Mouse (Mus musculus) monocyte, adult 5-6 weeks (primary cell): ENCODE results near the gene Tmem131l. TPM values are rescaled to one million over a fixed set of nuclear protein-coding genes. Genes with fewer than 3 reads are reported as not detected.
"Not testable (repeated sequence)": the region's sequence is repeated elsewhere in the genome, so short reads cannot be mapped to it uniquely, and the experiment has no call there.

Source experiments
- ATAC-seq: fragments of 153-309, 156-312 bp; replicated peaks from 2 replicates; pipeline ENCODE4 v1.8.0; 2017; ENCODE audit warnings: mild to moderate bottlenecking; ENCODE audit not compliant: low TSS enrichment, insufficient number of reproducible peaks, severe bottlenecking, poor library complexity, low FRiP score
- total RNA-seq: library from RNA; stranded (forward); fragments of 200-1000, 200-491, 200-594 nt; gene quantifications from 3 replicates; pipeline ENCODE4 v1.2.3, GENCODE M21; 2017

The Tmem131l gene
- total RNA-seq, 1 experiment from 2014 or later, result 41.7 TPM

DNA sequence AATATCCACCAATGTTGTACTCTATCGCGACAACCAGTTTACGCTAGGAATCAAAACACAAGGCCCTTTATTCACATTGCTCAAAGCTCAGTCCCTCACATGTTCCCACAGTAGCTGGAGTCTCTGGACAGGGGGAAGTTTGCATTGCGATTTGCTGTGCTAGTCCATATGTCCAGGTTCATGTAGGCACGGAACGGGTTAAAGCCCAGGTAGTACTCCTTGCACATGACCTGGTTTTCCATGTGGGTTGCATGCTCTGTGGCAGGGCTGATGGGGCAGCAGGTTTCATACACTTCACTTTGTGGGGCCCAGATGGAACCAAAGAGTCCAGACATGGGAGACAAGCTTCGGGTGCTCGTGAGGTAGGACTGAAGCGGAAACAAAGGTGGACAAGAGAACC, 141.7 kb downstream of the Tmem131l start:
- no peak for ATAC-seq

DNA sequence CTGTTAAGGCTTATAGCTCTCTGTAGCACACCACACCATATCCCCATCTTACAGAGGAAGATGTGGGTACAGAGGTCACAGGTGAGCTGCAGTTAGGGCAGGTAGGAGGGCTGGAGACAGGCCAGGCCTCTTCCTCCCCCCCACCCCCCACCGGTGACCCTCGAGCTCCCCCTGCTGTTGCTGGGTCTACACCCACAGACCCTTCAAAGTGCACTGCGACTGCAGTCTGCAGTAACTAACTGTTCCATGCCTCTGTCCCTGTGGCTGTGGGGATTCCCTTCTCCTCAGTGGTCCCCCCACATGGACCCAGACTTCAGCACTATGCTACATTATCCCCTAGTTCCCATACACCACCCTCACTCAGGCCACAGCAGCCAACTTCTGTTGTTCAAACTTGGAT, 144.2 kb downstream of the Tmem131l start:
- no peak for ATAC-seq

DNA sequence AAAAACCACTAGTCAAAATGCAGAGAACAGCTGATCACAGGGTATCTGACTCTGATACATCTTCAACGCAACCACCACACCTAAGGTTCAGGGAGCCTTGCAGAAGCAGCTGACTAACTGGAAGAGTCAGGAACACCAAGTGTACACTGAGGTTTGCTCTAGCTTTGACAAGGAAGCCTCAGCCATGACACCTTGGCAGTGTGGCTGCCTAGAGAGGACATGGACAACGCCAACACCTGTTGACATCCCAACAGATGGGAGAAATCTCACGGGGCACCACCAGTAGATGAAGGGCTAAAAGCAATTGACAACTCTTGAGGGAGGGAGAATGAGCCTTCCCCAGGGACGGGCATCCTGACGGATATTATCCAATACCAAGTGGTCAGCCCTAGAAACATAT, 144.9 kb downstream of the Tmem131l start:
- no peak for ATAC-seq

DNA sequence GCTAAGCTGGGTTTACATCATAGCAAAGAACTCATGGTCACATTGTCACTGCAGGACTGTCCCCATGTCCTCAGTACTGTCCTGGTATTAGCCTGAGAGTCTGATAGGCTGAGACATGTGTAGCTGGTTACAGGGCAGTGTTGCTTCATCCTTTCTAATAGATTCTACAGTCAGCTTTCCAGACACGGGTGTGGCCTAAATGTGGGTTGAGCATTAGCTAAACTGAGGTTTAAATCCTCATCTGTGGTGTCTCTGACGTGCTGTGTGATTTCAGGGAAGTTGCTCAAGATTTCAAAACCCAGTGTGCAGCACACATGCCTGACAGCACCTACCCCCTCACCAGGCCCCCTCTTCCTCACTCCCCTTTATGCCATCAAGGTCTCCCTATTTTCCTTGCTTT, 154.8 kb downstream of the Tmem131l start:
- peak; percentile 96 for ATAC-seq

DNA sequence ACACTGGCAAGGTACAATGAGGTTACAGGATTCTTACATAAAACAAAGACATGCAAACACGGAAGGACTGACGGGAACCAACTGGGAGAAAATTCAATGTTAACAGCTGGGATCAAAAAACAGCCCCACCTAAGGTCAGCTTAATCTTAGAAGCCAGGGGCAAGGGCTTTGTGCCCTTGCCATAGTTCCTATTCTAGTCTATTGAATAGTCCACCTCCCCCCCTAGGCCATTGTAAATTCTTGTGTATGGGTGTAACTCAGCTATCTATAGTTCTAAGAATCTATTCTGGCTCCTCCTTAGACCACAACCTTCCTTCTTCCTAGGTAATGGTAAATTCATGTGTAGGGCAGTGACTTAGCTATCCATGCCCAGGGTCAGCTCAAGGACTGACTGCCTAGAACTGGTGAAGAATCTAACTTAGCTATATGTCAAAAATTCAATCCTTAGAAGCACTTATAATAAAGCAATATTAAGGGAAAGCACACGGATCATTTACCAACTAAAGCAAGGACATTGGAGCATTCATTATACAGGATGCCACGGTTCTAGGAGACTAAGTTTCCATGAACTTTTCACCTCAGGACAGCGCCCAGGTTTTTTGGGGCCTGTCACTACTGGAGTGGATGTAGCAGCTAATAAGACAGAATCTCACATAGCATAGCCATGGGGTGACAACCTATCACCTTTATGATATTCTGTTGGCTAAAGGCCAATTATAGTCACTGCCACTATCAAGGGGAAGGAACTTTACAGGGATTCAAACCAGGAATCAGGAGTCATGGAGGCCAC, 160.5 kb downstream of the Tmem131l start:
- not testable (repeated sequence) for ATAC-seq

DNA sequence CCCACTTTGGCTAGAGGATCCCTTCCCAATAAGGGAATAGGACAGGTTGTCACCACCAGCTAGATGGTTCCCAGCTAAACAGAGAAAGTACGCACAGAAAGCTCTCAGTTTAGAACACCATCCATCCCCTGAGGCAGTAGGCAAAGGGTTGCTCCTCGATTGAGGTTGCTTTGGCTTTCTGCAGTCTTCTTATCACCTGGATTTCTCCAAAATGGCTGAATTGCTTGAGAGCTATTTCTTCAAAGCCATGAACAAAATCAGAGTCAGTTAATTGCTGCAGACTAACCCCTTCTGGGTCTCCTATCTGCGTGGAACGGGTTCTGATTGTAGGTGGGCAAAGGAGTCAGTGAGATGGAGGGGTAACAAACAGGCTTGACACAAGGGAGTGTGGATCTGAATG, 161.2 kb downstream of the Tmem131l start:
- ATAC-seq, result no peak

DNA sequence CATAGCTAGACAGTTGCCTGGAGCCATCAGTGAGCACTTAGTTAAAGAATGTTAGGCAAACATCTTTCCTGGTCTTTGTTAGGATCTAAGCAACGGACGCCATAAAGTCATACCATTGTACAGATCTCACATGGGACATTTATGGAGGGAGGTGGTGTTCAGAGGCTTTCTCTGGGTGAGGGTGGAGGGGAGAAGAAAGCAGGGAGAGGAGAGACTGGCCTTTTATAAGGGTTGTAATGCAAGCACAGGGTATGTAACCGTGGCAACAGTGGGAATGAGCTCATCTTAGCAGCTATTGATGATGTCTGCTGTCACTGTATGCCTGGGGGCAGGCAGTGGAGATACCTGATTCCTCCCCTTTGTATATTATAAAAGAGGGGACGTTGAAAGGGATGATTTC, 163.7 kb downstream of the Tmem131l start:
- ATAC-seq, result no peak

DNA sequence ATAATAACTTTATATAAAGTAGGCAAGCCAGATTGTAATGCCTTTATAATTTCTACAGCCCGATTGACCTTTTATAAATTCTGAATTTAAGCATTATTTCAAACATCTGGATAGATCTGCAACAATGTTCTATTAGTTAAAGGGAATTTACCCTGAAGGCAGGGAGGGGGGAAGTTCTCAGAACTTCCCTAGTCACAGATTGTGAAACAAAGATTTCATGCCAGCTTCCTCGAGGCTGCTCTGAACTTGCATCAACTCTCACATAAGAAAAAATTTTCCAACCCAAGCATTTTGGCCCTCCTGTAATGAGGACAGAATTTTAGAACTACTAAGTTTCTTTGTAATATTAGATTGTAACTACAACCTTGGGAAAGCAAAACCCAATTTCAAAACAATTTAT, 164.9 kb downstream of the Tmem131l start:
- ATAC-seq, result peak; percentile 75; the same call in 1 of the 2 replicates

DNA sequence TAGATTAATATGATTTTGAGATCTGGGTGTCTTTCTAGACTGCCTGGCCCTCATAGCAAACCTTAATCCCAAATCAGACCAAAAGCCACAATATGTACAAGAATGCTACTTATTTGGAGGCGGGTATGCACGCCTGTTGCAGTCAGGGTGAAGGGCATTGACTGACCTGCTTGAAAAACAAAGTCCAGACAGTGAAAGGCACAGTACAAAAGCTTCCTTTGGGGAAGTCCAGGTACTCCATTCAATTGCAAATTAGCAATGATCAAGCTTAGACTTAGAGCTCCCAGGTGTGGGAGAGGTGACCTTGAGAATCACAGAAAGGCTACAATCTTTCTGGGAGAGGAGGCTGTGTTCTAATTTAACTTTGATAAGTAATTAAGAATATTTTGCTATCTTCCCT, 167.1 kb downstream of the Tmem131l start:
- not testable (repeated sequence) for ATAC-seq

DNA sequence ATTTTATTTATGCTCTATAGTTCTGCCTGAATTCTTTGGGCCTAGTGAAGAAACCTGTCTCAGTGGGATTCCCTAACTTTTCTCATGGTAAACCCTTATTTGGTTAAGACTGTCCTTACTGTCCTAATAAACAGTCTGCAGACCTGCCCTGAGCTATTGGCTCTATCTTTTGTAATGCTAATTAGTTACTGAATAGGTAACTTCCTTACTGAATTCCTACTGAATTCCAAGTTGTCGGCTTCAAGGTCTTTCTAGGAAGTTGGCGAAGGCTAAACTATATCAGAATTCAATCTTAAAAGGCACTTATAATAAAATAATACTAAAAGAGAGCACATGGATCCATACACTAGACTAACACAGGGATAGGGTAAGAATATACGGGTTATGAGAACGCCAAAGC, 168.0 kb downstream of the Tmem131l start:
- ATAC-seq, result not testable (repeated sequence)

DNA sequence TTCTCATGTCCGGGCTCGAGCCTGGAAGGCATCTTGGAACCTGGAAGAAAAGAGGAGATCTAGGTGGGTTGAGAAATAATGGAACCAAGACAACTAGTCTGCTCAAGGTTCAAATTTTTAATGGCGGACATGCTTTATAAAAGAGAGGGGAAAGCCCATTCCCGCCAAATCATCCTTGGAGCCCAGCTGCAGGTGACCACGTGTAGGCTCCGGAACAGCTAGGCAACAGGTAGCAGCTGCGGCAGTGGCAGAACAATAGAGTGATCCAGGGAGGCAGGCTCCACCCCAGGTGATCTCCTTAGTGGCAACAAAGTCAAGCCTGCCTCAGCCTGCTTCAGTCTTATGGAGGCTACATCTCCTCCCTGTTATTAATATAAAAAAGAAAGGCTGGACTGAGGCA, 168.4 kb downstream of the Tmem131l start:
- not testable (repeated sequence) for ATAC-seq

DNA sequence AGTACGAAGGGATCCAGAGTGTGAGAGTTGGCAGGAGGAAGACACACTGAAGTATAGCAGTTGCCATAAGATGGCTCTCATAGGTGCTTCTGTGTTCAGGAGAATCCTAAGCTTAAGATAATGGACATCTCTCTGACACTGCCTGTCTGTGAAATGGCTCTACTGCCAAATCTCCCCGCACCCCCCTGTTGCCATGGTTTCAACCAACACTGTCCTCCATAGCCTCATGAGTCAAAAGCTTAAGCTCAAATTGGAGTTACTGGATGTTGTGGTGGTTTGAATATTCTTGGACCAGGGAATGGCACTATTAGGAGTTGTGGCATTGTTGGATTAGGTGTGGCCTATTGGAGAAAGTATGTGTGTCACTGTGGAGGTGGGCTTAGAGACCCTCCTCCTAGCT, 170.2 kb downstream of the Tmem131l start:
- ATAC-seq, result no peak

DNA sequence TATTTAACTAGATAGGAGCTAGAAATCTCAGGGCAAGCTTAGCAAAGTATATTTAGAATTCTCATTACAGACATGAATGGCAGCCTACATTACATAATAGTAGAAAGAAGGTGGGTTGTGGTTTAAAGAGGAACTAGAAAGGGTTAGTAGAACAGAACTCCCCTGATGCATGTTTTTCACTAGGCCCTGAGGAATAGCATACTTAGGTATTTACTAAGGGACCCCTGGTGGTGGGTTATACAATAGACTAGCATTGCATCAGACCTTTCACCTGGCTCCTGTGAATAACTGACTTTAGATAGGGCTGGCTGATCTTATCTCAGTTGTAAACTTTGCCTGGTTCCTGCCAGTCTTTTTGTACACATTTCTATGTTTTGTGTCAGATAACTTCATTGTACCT, 172.9 kb downstream of the Tmem131l start:
- not testable (repeated sequence) for ATAC-seq

DNA sequence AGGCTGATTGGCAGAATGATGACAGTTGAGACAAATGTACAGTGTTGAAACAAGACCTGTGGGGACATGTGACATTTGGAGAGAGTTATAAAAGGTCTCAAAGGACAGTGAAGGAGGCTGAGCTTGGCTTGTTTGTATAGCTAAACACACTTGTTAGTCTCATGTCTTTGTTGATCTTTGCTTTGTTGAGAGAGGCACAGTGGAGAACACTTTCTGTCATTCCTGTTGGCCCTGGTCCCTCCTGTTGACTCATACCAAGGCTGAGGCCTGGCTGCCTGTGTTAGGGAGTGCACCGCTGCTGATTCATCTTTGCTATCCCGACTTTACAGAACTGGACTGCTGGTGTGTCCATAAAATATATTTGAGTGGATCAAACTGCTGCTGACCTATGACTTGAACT, 174.8 kb downstream of the Tmem131l start:
- no peak for ATAC-seq

DNA sequence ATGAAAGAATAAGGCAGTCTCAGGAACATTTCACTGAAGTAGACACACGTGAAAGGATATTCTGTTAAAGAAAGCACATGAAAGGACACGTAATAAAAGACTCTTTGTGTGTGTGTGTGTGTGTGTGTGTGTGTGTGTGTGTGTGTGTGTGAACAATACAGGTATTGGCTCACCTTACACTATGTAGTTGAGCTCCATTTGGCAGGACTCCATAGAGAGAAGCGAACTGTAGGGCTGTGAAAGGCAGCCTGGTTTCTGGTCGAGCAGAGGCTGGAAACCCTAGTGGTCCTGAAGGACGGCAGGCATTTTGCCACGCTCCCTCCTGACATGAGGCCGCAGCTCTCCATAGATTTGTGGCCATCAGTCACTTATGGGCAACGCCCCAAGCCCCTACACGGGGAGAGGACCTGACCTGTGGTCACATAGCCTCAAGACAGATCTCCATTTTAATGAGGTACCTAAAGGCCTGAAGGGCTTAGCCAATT, 175.9 kb downstream of the Tmem131l start:
- ATAC-seq, result no peak

DNA sequence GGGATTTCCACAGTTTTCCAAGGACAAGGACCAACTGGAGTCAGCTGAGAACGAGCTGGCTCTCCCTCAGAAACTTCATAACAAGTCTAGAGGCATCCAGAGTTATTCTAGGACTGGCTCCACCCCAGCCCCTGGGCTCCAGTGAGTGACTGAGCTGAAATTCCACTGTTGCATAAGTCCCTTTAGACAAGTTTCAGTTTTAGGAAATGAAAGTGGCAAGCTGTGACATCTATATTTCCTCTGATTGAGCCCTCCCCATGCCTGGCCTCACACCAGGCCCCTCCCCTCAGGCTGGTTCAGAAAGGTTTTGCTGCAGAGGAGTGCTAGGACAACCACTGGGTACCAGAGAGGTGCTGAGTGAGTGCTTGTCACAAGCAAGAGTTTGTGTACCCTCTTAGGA, 177.0 kb downstream of the Tmem131l start:
- peak; percentile 94 for ATAC-seq

DNA sequence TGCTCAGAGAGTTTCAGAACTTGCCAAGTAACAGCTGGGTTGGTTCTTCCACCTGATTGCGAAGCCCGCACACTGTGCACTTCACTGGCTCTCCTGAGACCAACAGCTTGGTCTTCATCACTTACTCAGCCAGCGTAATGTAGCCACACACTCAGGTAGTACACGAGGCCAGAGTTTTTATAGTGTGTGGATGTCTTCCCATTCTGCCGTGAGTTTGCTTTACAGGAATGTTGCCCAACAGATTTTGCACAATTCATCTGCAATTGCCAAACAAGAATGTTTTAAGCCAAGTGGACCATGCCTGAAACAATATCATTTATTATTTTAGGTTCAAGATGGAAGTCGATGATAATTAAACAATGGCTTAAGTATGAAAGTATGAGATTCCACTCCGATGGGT, 180.4 kb downstream of the Tmem131l start:
- no peak for ATAC-seq

DNA sequence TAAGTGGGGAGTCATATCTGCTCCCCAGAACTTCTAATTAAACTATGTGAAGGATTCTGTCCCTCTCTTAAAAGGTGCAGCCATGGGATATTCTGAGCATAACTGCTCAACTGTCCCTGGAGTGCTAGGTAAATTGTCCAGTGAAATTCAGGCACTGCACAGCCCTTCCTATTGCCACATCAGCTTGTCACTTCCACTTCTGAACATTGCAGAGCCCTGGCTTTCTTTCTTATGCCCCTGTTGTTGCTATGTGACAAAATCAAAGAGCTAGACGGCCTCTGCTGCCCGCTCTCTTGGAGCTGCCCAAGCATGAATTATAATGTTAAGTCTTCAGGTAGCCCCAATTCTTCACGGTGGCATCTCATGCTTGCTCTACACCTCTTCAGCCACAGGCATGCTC, 180.9 kb downstream of the Tmem131l start:
- ATAC-seq, result peak; percentile 51

DNA sequence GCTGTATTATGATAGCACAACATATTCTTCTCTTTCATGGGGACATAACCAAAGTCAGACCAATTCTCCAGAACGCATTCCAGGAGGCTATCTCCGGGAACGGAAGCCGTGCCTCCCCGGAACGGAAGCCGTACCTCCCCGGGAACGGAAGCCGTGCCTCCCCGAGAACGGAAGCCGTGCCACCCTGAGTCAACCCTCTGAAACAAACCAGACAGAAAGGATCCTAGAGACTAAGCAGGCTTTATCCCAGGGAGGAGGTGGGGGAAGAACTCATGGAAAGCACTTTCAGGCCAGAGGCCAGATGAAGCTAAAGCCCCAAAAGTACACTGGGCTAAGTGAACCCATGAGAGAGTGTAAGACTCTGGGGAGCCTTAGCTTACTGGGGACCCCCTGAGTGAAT, 182.4 kb downstream of the Tmem131l start:
- ATAC-seq, result no peak

DNA sequence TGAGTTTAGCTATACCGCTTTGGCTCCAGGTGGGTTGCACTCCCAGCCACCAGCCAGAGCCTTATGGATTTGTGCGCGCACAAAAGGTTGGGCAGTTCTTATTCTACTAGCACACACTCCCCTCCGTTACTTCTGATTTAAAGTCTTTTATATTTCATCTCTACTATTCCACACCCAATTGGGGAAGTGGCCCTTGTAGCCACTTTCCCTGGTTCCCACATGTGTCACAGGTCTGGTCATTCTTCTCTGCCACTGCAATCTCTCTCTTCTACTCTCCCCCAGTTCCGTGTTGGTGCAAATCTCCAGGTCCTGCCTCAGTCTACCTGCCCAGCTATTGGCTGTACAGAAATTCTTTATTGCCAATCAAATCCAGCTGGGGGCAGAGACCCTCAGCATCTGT, 184.3 kb downstream of the Tmem131l start:
- no peak for ATAC-seq

DNA sequence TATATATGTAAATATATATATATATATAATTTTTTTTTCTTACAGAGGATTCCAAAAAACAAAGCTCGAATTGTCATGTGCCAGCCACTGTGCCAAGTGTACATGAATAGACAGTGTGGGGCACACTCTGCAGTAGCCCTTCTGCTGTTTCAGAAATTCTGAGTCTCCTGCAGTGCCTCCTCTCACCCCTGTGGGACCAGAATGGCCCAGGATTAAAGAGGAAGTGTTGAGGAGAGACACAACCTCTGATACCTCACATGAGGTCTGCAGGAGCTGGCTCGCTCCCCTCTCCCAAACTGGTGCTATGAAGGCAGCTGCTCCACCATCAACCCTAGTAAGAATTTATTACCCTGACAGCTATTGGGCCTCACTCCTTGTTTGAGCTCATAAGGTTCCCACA, 190.6 kb downstream of the Tmem131l start:
- no peak for ATAC-seq
